Mouse (Mus musculus) liver, postnatal 0 days (tissue): ENCODE results near the gene Rdh16f2.
"Not testable (repeated sequence)": the region's sequence is repeated elsewhere in the genome, so short reads cannot be mapped to it uniquely, and the experiment has no call there.

Experiments used
- CTCF ChIP-seq: sonication (generic); IDR thresholded peaks from 2 replicates; pipeline ENCODE4 v1.5.1; 2016; ENCODE audit warnings: antibody characterized with exemption, low read depth
- EP300 ChIP-seq: IDR thresholded peaks from 2 replicates; pipeline ENCODE4 v1.6.1; 2016; ENCODE audit warnings: antibody characterized with exemption, low read depth, mild to moderate bottlenecking

DNA sequence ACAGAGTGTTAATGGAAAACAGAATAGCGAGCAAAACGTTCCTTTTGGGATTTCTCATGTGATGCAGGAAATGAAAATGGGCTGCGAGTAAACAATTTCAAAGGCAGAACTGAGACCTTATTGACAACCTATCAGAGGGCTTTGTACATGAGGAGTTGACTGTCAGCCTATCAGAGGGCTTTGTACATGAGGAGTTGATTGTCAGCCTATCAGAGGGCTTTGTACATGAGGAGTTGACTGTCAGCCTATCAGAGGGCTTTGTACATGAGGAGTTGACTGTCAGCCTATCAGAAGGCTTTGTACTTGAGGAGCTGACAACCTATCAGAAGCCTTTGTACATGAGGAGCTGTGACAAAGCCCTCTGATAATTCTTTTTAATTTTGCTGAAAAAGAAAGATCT lies 50.9 kb downstream of the Rdh16f2 start:
- not testable (repeated sequence) for TF ChIP-seq CTCF, EP300
